Mouse (Mus musculus) lung, embryonic 16.5 days (tissue): ENCODE measurements around the gene Drc1. TPM values are rescaled to one million over a fixed set of nuclear protein-coding genes. Genes with fewer than 3 reads are reported as not detected.

Experiments
- ATAC-seq: fragments of 200-750 bp; cut with Nextera tagmentation; 2 replicates; pipeline ENCODE4 v1.8.0; 2017; ENCODE audit warnings: low read depth, mild to moderate bottlenecking, moderate library complexity
- H3K27ac ChIP-seq: fragments of 300-500 bp; sonication (generic); 2 replicates; pipeline ENCODE4 v1.5.1; 2014; ENCODE audit warnings: mild to moderate bottlenecking, control low read depth, low read length
- H3K27me3 ChIP-seq: fragments of 300-500 bp; sonication (generic); 2 replicates; pipeline ENCODE4 v1.6.1; 2014; ENCODE audit warnings: low read depth, low read length, mixed read lengths; ENCODE audit not compliant: control insufficient read depth, insufficient read depth
- H3K36me3 ChIP-seq: fragments of 300-500 bp; sonication (generic); 2 replicates; pipeline ENCODE4 v1.6.1; 2014; ENCODE audit warnings: low read length; ENCODE audit not compliant: control insufficient read depth, insufficient read depth
- H3K4me1 ChIP-seq: fragments of 300-500 bp; sonication (generic); replicated peaks from 2 replicates; pipeline ENCODE4 v1.6.1; 2014; ENCODE audit warnings: low read length, mixed read lengths; ENCODE audit not compliant: control insufficient read depth, insufficient read depth
- H3K4me2 ChIP-seq: fragments of 300-500 bp; sonication (generic); 2 replicates; pipeline ENCODE4 v1.6.1; 2014; ENCODE audit warnings: low read depth, low read length, control low read depth
- H3K4me3 ChIP-seq: fragments of 300-500 bp; sonication (generic); 2 replicates; pipeline ENCODE4 v1.5.1; 2014; ENCODE audit warnings: mild to moderate bottlenecking, low read length, control low read depth
- H3K9ac ChIP-seq: fragments of 300-500 bp; sonication (generic); 2 replicates; pipeline ENCODE4 v1.6.1; 2014; ENCODE audit warnings: low read length, control low read depth
- H3K9me3 ChIP-seq: fragments of 300-500 bp; sonication (generic); 2 replicates; pipeline ENCODE4 v1.6.1; 2016; ENCODE audit warnings: low read length; ENCODE audit not compliant: control insufficient read depth
- WGBS: fragments of 180-500 bp; shearing (Covaris S2); extraction: QIAGEN DNeasy Blood & Tissue Kit; methylation state at CpG from one replicate; pipeline ENCODE4 v1.1.7; 2014; 5-methylcytosine and 5-hydroxymethylcytosine counted together
- polyA plus RNA-seq: library from polyadenylated mRNA; unstranded; fragments of >200 nt; fragmentation: Nextera tagmentation; extraction: Ambion mirVana; gene quantifications from 2 replicates; pipeline ENCODE4 v1.2.1, GENCODE M21; 2015

Gene Drc1
- polyA plus RNA-seq, 1 experiment from 2014 or later, result 4.8 TPM

DNA sequence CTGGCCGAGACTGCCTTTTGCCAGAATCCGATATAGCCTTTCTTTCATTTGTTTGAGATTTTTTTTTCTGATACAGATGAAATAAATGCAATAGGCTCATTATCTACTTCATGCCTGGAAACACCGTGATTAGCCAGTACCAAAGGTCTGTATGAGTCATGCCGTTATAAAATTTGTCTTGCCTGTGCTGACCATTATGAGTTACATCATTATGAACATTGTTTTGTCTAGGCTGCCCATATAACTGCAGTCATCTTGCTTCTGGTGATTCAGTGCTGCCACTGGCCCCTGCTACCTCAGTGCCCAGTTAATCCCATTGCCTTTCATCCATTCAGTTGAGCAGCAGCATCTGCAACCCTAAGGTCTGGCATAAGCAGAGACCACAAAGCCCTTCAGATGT, 1.7 kb upstream of the Drc1 start:
- no peak for ATAC-seq
- no peaks in the 10 kb centered on the region for H3K9me3 ChIP-seq
- no peaks in the 10 kb centered on the region; the same call in 1 of the 2 replicates for H3K27me3 ChIP-seq
- H3K36me3 ChIP-seq, result no peaks in the 10 kb centered on the region
- no peak overlapping the region for H3K9ac ChIP-seq
- H3K27ac ChIP-seq, result no peak overlapping the region
- H3K4me2 ChIP-seq, result no peak overlapping the region
- H3K4me3 ChIP-seq, result no peak overlapping the region
- peaks cover 4% of the 10 kb centered on the region; the same call in 1 of the 2 replicates for H3K4me1 ChIP-seq
- WGBS, result 85% methylated on average over 4 of the region's 4 CpGs

DNA sequence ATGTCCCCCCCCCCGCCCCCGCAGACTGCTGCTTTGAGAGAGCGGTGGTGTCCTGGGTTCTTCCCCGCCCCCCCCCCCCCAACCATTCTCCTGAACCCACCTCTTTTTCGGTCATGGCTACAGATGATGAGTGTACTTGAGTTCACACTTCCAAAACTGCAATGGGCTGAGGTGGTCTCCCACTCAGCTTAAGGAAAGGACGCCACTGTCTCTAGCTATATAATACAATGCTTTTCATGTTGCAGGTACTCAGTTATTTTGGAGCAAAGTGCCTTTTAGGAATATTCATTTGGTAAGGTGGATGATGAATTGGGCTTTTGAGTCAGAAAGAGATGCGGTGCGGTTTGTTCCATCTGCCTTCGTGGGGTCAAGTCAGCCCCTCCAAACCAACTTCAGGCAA, 324 bp upstream of the Drc1 start:
- Histone ChIP-seq H3K4me1 (peaks cover 6% of the 10 kb centered on the region; the same call in 1 of the 2 replicates), H3K4me2 (peak overlapping the region; percentile 60), H3K9me3 (peaks cover 8% of the 10 kb centered on the region), H3K27me3 (no peaks in the 10 kb centered on the region; the same call in 1 of the 2 replicates), H3K36me3 (no peaks in the 10 kb centered on the region), H3K9ac (no peak overlapping the region), H3K4me3 (no peak overlapping the region), H3K27ac (no peak overlapping the region)
- ATAC-seq, result no peak
- WGBS, result 32% methylated on average over 9 of the region's 9 CpGs

DNA sequence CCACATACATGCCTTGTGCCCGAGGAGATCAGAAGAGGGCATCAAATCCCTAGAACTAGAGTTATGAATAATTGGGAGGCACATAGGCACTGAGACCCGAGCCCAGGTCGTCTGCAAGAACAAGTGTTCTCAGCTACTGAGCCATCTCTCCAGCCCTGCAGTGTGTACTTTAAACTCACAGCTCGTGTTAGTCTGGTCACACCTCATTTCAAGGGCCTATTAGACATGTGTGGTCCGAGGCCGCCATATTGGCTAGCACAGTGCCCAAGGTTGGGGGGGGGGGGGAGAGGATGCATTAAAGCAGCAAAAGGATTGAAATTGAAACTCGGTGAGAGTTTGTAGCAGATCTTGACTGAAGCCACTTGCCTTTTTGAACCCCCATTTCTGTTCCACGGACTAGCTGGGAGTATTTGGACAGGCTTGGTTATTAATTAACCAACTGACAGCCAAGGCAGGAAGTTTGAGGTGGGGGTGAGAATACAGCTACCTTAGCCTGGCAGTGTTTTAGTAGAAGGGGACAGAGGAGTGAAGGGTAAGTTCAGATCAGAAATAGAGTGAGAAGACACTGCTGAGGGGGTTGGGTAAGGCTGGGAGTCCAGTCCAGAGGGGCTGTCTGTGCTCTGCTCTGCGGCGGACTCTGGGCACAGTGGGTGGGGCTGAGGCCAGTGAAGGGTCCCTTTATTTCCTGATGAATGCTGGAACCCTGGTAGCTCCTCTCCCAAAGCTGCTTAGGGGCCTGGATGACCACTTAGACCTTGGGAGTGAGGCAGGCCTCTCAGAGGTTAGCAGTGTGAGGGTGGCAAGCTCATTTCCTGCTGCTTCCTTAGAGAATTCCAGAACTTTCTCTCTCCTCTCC, 5.0 kb downstream of the Drc1 start:
- peak; percentile 64 for ATAC-seq
- Histone ChIP-seq H3K4me2 (no peak overlapping the region), H3K36me3 (no peaks in the 10 kb centered on the region), H3K9ac (no peak overlapping the region), H3K4me1 (peaks cover 5% of the 10 kb centered on the region; the same call in 1 of the 2 replicates), H3K4me3 (no peak overlapping the region), H3K27me3 (no peaks in the 10 kb centered on the region; the same call in 1 of the 2 replicates), H3K27ac (peak overlapping the region; percentile 62), H3K9me3 (peaks cover 8% of the 10 kb centered on the region)
- WGBS, result 37% methylated on average over 10 of the region's 10 CpGs

DNA sequence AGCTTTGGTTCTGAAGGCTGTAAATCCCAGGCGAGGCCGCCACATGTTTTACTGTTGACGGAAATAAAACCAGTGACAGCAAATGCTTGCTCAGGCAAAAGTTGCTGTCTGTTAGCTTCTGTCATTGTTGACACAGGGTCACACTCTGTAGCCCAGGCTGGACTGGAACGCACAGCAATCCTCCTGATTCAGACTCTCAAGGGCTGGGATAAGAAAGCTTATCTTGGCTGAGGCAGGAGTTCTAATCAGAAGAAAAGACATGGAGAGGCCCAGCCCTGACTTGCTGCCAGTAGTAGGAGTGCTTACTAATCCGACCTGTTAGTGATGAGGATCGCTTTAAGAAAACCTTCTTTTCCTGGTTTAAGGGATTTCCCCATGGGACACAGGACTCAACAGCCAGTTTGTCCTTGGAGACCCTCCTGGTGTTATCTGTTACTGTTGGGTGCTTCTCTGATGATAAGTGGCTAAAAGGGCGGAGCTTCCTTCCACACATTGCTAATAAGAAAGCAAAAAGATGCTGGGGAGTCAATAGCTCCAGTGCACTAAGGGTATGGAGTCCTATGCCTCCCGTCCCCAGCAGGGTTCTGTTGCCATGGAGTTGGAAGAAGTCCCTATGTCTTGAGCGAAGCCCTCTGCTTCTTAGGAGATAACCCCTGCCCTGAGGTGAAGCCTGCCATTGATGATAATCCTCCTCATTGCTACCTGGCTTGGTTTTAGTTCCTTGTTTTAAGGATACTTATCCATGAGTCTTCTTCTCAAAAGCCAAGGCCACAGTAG, 6.1 kb downstream of the Drc1 start:
- H3K4me2 ChIP-seq, result no peak overlapping the region
- peak overlapping the region; percentile 62 for H3K27ac ChIP-seq
- no peak overlapping the region for H3K9ac ChIP-seq
- WGBS, result 65% methylated on average over 9 of the region's 9 CpGs
- H3K9me3 ChIP-seq, result peaks cover 8% of the 10 kb centered on the region
- no peaks in the 10 kb centered on the region for H3K36me3 ChIP-seq
- H3K27me3 ChIP-seq, result no peaks in the 10 kb centered on the region
- H3K4me1 ChIP-seq, result peaks cover 2% of the 10 kb centered on the region; the same call in 1 of the 2 replicates
- no peak overlapping the region for H3K4me3 ChIP-seq
- ATAC-seq, result no peak

DNA sequence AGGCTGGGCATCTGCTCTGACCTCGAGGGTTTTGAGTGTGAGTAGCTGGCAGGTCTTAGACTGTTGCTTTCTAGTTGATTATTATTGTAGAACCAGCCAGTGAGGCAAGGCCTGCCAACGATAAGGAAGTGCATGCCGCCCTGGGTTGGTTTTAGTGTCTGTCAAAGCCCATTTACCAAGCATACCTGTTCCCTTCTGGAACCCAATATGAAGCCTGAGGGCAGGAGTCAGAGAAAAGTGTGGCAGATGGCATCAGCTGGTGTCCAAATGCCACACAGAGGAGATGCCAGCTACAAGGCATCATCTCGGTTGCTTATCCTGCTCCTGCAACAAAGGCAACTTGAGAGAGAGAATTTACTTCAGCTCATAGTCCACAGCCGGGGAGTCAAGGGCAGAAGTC, 59.6 kb downstream of the Drc1 start:
- Histone ChIP-seq H3K27me3 (no peaks in the 10 kb centered on the region), H3K36me3 (no peaks in the 10 kb centered on the region), H3K9ac (no peak overlapping the region), H3K4me3 (no peak overlapping the region), H3K4me2 (no peak overlapping the region), H3K27ac (no peak overlapping the region), H3K9me3 (no peaks in the 10 kb centered on the region), H3K4me1 (peaks cover 2% of the 10 kb centered on the region; the same call in 1 of the 2 replicates)
- ATAC-seq, result no peak
- WGBS, result 71% methylated on average over 5 of the region's 5 CpGs

DNA sequence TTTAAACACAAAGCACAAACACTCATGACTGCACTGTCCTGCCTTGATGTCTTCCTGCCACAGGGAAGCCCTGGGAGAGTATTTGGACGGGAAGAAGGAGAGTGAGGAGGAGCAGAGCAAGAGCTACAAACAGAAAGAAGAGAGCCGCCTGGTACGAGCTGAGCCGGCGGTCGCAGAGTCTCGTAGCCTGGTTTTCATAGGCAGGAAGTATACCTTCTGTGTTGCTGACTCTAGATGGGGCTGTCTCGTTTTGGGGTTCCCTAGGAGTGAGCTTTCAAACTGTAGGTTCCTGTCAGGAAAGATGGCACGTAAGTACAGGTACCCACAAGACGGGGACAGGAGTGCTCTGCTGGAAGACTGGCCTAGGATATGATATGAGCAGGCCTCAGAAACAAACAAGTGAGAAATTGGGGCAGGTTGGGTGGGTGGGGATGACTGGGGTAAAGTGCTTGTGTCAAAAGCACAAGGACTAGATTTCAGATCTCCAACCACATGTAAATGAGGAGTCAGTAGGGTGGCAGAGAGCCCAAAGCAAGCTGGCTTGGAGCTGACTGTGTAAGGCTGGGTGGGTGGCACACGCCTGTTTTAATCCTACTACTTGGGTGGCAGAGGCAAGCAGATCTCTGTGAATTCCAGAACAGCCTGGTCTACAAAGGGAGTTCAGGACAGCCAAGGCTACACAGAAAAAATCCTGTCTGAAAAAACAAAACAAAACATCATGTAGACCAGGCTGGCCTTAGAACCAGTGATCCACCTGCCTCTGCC, 60.6 kb downstream of the Drc1 start:
- Histone ChIP-seq H3K27ac (no peak overlapping the region), H3K4me2 (no peak overlapping the region), H3K4me3 (no peak overlapping the region), H3K4me1 (peaks cover 2% of the 10 kb centered on the region; the same call in 1 of the 2 replicates), H3K27me3 (no peaks in the 10 kb centered on the region), H3K36me3 (no peaks in the 10 kb centered on the region), H3K9me3 (no peaks in the 10 kb centered on the region), H3K9ac (no peak overlapping the region)
- ATAC-seq, result no peak
- 72% methylated on average over 11 of the region's 11 CpGs for WGBS

DNA sequence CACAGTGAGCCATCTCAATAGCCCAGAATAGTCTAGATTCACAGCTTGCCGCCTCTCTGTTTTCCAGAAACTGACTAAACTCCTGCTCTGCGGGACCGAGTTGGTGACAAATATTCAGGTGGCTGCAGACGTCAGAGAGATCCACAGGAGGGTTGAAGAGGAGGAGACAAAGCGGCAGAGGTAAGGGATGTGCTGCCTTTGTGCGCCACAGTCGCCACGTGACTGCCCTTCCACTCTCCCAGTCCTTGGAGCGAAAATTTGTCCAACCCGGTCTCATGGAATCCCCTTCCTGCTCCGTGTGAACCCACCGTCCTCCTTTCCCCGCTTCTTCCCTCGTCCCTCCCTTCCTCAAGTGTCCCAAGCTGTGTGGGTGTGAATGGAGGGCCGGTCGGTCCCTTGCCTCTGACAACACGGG, 61.4 kb downstream of the Drc1 start:
- no peaks in the 10 kb centered on the region for H3K27me3 ChIP-seq
- no peak overlapping the region for H3K27ac ChIP-seq
- no peaks in the 10 kb centered on the region for H3K36me3 ChIP-seq
- peak overlapping the region; percentile 17; the same call in 1 of the 2 replicates for H3K9ac ChIP-seq
- peak; percentile 51 for ATAC-seq
- peak overlapping the region; percentile 28 for H3K4me3 ChIP-seq
- WGBS, result 8% methylated on average over 17 of the region's 17 CpGs
- H3K4me2 ChIP-seq, result peak overlapping the region; percentile 60
- H3K4me1 ChIP-seq, result peaks cover 2% of the 10 kb centered on the region; the same call in 1 of the 2 replicates
- no peaks in the 10 kb centered on the region for H3K9me3 ChIP-seq

DNA sequence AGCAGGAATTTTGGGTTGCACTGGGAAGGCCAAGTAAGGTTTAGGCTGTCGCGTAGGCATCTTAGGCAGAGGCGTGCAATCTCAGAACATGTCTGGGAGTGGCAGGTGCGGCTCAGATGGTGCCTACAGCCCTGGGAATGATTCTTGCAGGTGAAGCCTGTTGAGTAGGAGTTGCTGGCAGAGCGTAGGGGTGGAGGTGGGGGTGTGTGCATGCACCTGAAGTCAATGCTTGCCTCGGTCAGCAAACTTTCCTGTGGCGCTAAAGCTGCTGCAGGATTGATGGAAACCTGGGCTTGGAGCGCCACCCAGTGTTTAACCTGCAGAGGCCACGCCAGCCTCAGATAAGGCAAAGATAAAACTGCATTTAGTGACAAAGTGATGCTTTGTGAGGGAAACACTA, 61.9 kb downstream of the Drc1 start:
- H3K9ac ChIP-seq, result no peak overlapping the region
- H3K9me3 ChIP-seq, result no peaks in the 10 kb centered on the region
- H3K27me3 ChIP-seq, result no peaks in the 10 kb centered on the region
- no peak overlapping the region for H3K27ac ChIP-seq
- 4% methylated on average over 9 of the region's 9 CpGs for WGBS
- H3K4me2 ChIP-seq, result peak overlapping the region; percentile 60
- H3K36me3 ChIP-seq, result no peaks in the 10 kb centered on the region
- ATAC-seq, result peak; percentile 88
- peak overlapping the region; percentile 28 for H3K4me3 ChIP-seq
- peaks cover 2% of the 10 kb centered on the region; the same call in 1 of the 2 replicates for H3K4me1 ChIP-seq
